Mouse (Mus musculus) stomach, postnatal 0 days (tissue): ENCODE measurements around the gene Hs3st3b1. TPM values are rescaled to one million over a fixed set of nuclear protein-coding genes. Genes with fewer than 3 reads are reported as not detected.

Experiments
- ATAC-seq: fragments of 200-750 bp; cut with Nextera tagmentation; 2 replicates; pipeline ENCODE4 v1.8.0; 2017; ENCODE audit not compliant: low FRiP score, low TSS enrichment
- DNase-seq: peaks from one replicate; pipeline ENCODE4 v3.0.0-alpha.2; 2016; ENCODE audit warnings: low spot score
- H3K27ac ChIP-seq: fragments of 300-500 bp; sonication (generic); replicated peaks from 2 replicates; pipeline ENCODE4 v1.5.1; 2014; ENCODE audit warnings: mild to moderate bottlenecking, control low read depth
- H3K27me3 ChIP-seq: fragments of 300-500 bp; sonication (generic); 2 replicates; pipeline ENCODE4 v1.6.1; 2014; ENCODE audit warnings: low read length; ENCODE audit not compliant: control insufficient read depth, insufficient read depth
- H3K36me3 ChIP-seq: fragments of 300-500 bp; sonication (generic); 2 replicates; pipeline ENCODE4 v1.6.1; 2014; ENCODE audit warnings: low read length, mixed read lengths; ENCODE audit not compliant: control insufficient read depth, insufficient read depth
- H3K4me1 ChIP-seq: fragments of 300-500 bp; sonication (generic); replicated peaks from 2 replicates; pipeline ENCODE4 v1.6.1; 2014; ENCODE audit warnings: antibody characterized with exemption; ENCODE audit not compliant: control insufficient read depth, insufficient read depth
- H3K4me2 ChIP-seq: fragments of 300-500 bp; sonication (generic); replicated peaks from 2 replicates; pipeline ENCODE4 v1.6.1; 2014; ENCODE audit warnings: low read depth, mild to moderate bottlenecking, control low read depth, moderate library complexity
- H3K4me3 ChIP-seq: fragments of 300-500 bp; sonication (generic); 2 replicates; pipeline ENCODE4 v1.5.1; 2014; ENCODE audit warnings: low read depth, low read length, control low read depth
- H3K9ac ChIP-seq: fragments of 300-500 bp; sonication (generic); 2 replicates; pipeline ENCODE4 v1.6.1; 2014; ENCODE audit warnings: mild to moderate bottlenecking, low read length, control low read depth, mixed read lengths
- H3K9me3 ChIP-seq: fragments of 300-500 bp; sonication (generic); 2 replicates; pipeline ENCODE4 v1.6.1; 2016; ENCODE audit warnings: low read length; ENCODE audit not compliant: control insufficient read depth
- CTCF ChIP-seq: IDR thresholded peaks from 2 replicates; pipeline ENCODE4 v1.5.1; 2016; ENCODE audit warnings: antibody characterized with exemption, low read depth, mild to moderate bottlenecking, moderate library complexity
- EP300 ChIP-seq: optimal IDR thresholded peaks from 2 replicates; pipeline ENCODE3; 2016; ENCODE audit warnings: antibody characterized with exemption
- WGBS: fragments of 180-500 bp; shearing (Covaris S2); extraction: QIAGEN DNeasy Blood & Tissue Kit; methylation state at CpG from one replicate; pipeline ENCODE4 v1.1.7; 2014; 5-methylcytosine and 5-hydroxymethylcytosine counted together
- polyA plus RNA-seq: library from polyadenylated mRNA; unstranded; fragments of >200 nt; fragmentation: Nextera tagmentation; extraction: Ambion mirVana; gene quantifications from 2 replicates; pipeline ENCODE4 v1.2.1, GENCODE M21; 2015

Hs3st3b1 gene
- polyA plus RNA-seq, 1 experiment from 2014 or later, result 6.9 TPM

GRCm38 (mm10) chr11:63914388-63914787 is 7.7 kb downstream of the Hs3st3b1 start:
- WGBS, result 4% methylated on average over 20 of the region's 20 CpGs
- DNase-seq (peak; percentile 94), ATAC-seq (peak; percentile 96)
- H3K27ac ChIP-seq, result peak overlapping the region; percentile 61; the same call in 1 of the 2 replicates
- no peaks in the 10 kb centered on the region for H3K27me3 ChIP-seq
- no peaks in the 10 kb centered on the region for H3K9me3 ChIP-seq
- peaks cover 4% of the 10 kb centered on the region for H3K4me1 ChIP-seq
- H3K4me2 ChIP-seq, result peak overlapping the region; percentile 71
- H3K9ac ChIP-seq, result peak overlapping the region; percentile 38; the same call in 1 of the 2 replicates
- H3K36me3 ChIP-seq, result no peaks in the 10 kb centered on the region
- H3K4me3 ChIP-seq, result peak overlapping the region; percentile 37
- TF ChIP-seq EP300 (no peak), CTCF (no peak)

DNA sequence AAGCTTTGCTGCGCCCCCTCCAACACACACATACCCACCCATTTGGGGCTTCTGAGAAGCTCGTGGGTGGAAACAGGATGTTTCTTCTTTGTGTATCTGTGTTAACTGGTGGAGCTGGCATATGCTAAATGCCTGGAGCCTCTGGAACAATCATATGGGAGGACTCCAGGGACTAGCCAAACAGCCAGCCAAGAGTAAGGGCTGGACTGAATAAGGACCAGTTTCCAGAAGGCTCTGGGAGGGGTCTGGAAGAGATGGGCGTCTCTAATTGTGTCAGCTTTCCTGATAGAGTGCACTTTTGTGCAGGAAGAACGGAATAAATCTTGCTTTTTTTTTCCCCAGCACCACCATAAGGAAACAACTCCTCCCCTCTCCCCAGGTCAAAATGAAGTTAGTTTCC is 8.2 kb downstream of the Hs3st3b1 start:
- Histone ChIP-seq H3K9me3 (no peaks in the 10 kb centered on the region), H3K4me2 (peak overlapping the region; percentile 71), H3K4me1 (peaks cover 4% of the 10 kb centered on the region), H3K9ac (peak overlapping the region; percentile 38; the same call in 1 of the 2 replicates), H3K36me3 (no peaks in the 10 kb centered on the region), H3K27me3 (no peaks in the 10 kb centered on the region), H3K4me3 (peak overlapping the region; percentile 37), H3K27ac (peak overlapping the region; percentile 61; the same call in 1 of the 2 replicates)
- WGBS, result 28% methylated on average over 4 of the region's 4 CpGs
- TF ChIP-seq EP300 (no peak), CTCF (no peak)
- DNase-seq (no peak), ATAC-seq (peak; percentile 3; the same call in 1 of the 2 replicates)

- TF ChIP-seq CTCF (no peak), EP300 (no peak)
- Histone ChIP-seq H3K9ac (no peak overlapping the region), H3K4me2 (no peak overlapping the region), H3K36me3 (no peaks in the 10 kb centered on the region), H3K27ac (no peak overlapping the region), H3K9me3 (no peaks in the 10 kb centered on the region), H3K27me3 (no peaks in the 10 kb centered on the region), H3K4me3 (no peak overlapping the region), H3K4me1 (peaks cover 4% of the 10 kb centered on the region)
- DNase-seq, result no peak
- 56% methylated on average over 5 of the region's 5 CpGs for WGBS
- ATAC-seq, result no peak
Observed at GRCm38 (mm10) chr11:63911001-63911400, 11.1 kb downstream of the Hs3st3b1 start.

DNA sequence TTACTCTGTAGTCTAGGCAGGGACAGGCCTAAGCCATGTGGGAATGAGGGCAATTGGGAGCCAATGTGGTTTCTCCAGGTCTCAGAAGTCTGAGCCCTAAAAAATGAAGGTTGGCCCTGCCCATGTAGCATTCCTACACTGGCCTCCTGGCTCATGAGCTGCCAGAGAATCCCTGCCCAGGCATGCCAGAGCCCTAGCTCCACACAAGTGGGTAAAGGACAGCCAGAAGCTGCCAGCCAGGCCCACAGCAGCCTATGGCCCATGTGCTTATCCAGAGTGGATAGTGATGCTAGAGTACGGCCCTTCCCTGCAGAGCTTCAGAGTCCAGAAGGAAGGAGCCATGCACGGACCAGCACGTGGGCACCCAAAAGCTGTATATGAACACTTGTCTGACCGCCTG is 12.1 kb downstream of the Hs3st3b1 start:
- no peak for ATAC-seq
- Histone ChIP-seq H3K4me2 (no peak overlapping the region), H3K4me1 (peaks cover 4% of the 10 kb centered on the region), H3K27me3 (no peaks in the 10 kb centered on the region), H3K4me3 (no peak overlapping the region), H3K9ac (no peak overlapping the region), H3K9me3 (no peaks in the 10 kb centered on the region), H3K36me3 (no peaks in the 10 kb centered on the region), H3K27ac (no peak overlapping the region)
- WGBS, result 88% methylated on average over 4 of the region's 4 CpGs
- DNase-seq, result no peak
- TF ChIP-seq EP300 (no peak), CTCF (no peak)

DNA sequence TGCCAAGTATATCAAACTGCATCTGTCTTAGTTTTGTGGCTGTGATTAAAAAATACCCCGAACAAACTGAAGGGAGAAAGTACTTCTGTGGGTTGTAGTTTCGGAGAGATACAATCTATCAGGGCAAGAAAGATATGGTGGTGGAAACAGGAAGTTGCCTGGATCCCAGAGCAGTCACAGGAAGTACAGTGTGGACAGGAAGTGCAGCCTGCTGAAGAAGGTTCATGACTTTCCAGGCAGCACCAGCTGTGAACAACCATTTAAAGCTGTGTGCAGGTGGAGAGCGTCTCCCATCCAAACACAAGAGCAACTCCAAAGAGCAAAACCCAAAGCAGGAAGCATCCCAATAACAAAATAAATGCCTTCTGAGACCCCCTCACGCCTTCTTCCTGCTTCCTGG is 13.6 kb downstream of the Hs3st3b1 start:
- DNase-seq, result no peak
- Histone ChIP-seq H3K4me3 (no peak overlapping the region), H3K36me3 (no peaks in the 10 kb centered on the region), H3K4me2 (no peak overlapping the region), H3K9me3 (no peaks in the 10 kb centered on the region), H3K9ac (no peak overlapping the region), H3K4me1 (no peaks in the 10 kb centered on the region), H3K27me3 (no peaks in the 10 kb centered on the region), H3K27ac (peak overlapping the region; percentile 9; the same call in 1 of the 2 replicates)
- ATAC-seq, result no peak
- 83% methylated on average over 4 of the region's 4 CpGs for WGBS
- TF ChIP-seq EP300 (no peak), CTCF (no peak)

- no peak overlapping the region for H3K9ac ChIP-seq
- no peak overlapping the region for H3K4me3 ChIP-seq
- no peak for ATAC-seq
- H3K9me3 ChIP-seq, result no peaks in the 10 kb centered on the region
- TF ChIP-seq CTCF (no peak), EP300 (no peak)
- no peaks in the 10 kb centered on the region for H3K36me3 ChIP-seq
- no peak overlapping the region for H3K4me2 ChIP-seq
- DNase-seq, result no peak
- no peaks in the 10 kb centered on the region for H3K4me1 ChIP-seq
- no peaks in the 10 kb centered on the region for H3K27me3 ChIP-seq
- 74% methylated on average over 9 of the region's 9 CpGs for WGBS
- no peak overlapping the region for H3K27ac ChIP-seq
Observed at GRCm38 (mm10) chr11:63906552-63907353, 15.3 kb downstream of the Hs3st3b1 start.
